Mouse (Mus musculus): ENCODE measurements around the gene Gm27021.

The Gm27021 gene

DNA sequence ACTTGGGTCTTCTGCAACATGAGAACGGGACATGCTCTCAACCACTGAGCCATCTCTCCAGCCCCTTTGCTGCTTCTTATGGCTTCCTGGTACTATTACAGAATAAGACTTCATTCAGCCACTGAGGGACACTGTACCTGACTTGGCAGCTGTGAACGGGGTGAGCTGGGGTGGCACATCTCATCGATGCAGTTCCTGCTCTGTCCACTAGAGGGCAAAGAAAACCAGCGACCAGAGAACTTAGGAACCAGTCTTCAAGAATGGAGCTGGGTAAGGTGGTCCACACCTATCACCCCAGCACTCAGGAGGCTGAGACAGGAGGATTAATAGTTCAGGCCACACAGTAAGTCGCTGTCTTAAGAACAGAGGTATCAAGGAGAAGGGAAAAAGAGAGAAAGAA is 71.9 kb downstream of the Gm27021 start:
- no peak for DNase-seq

DNA sequence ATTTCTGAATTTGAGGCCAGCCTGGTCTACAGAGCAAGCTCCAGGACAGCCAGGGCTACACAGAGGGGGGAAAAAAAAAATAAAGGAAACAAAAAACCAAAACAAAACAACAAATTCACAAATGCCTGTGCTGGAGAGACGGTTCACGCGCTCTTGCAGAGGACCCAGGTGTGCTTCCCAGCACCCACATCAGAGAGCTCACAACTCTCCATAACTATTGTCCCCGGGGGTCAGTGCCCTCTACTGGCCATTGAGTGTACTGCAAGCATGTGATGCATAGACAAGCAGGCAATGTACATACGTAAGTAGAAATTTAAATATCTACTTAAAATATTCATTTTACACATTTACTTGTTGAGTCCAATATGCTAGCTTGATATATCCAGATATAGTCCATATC is 73.3 kb downstream of the Gm27021 start:
- DNase-seq: no peak

DNA sequence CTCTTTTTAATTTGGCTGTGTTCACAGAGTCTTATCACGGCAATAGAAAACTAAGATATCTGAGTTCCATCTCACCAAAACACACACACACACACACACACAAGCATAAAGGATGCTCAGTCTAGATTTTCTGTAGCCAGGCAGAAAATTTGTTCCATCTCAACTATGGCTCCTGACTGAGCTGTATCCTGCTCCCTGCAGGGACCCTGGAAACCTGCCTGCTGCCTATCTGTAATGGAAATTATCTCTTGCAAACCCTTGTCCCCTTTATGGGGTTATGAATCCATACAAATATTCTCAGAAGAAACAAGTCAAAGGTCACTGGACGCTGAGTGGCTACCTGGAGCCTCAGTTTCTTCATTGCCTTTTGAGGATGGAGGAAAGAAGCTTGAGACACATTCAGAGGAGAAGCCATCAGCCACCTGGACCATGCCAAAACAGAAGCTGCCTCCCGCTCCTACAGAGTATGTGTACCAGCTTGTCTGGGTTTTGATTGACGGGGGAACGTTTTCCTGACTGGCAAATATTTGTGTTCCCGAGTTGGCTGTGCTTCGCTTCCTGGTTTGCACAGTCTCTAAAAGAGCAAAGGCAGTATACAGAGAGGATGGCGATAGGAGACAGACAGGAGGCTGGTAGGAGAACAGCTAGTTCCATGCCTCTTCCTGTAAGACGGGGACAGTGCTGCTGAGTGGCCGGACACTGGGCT is 76.1 kb downstream of the Gm27021 start:
- DNase-seq: no peak

DNA sequence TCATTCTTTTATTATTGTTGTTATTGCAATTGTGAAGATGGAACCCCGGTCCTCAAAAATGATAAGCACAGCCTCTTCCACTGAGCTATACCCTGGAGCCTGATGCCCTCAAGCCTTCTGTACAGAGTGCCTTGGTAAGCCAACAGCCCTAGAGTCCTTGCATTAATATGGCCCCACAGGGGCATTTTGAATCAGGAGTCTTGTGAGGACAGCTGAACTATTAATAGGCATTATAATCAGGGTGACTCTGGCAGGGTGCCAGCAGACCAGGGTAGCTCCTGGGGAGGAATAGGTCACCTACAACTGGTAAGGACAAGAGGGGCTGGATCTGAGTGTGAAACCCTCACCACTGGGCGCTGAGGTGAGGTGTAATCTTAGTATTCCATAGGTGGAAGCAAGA is 78.0 kb downstream of the Gm27021 start:
- DNase-seq: peak; percentile 97

DNA sequence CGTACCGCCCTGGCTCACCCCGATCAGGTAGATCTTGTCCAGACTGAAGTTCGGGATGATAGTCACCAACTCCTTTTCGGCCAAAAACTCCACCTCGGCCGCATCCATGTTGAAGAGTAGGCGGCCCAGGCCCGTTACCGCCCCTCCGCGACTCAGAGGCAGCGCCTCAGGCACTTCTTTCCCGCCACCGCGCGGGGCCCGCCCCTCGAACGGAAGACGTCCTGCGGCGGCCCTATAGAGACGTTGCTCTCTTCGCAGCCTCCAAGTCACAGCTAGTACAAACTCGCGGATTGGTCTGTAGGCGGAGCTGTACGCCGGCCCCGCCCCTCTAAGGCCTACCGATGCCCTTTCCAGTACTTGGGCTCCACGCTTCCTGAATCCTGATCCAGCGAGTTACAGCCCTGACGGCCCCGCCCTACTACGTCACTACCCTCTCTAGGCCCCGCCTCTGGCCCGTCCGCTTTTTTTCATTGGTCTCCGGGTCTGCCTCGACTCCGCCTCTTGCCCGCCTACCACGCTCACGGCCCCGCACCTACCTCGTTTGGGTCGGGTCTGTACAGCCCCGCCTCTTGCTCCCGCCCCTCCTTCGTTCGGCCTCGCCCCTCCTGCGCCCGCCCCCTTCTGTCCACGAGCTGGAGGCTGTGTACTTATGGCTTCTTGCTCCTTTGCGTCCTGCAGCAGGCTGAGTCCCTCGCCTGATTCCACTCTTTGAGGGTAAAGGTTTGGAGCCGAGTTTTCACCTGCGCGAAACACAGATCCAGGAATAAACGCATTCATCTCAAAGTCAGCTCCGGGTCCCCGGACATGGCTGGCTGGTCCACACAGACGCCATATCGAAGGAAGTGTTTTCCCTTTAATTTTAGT is 78.7 kb downstream of the Gm27021 start, which contains the start of gene Gins2:
Gins2 (minus strand) TSS at position 397 of the 864 bp plus-strand sequence.
- DNase-seq: peak; percentile 100

DNA sequence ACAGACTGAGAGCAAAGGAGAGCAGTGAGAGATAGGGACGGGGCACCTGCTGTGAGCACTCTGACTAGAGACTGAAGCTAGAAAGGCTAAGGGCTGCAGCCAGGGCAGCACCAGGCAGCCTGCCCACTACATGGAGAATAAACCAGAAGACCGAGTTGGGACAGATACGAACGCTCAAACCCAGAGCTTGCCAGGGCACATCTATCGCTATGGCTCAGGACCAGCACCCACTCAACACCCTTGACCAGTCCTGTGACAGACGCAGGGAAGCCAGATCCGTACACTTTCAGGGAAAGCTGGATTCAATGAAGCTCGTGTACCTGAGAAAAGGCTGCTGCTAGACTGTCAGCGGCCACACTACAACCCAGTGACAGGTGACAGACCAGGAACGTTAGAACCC is 82.4 kb downstream of the Gm27021 start:
- peak; percentile 94 for DNase-seq

DNA sequence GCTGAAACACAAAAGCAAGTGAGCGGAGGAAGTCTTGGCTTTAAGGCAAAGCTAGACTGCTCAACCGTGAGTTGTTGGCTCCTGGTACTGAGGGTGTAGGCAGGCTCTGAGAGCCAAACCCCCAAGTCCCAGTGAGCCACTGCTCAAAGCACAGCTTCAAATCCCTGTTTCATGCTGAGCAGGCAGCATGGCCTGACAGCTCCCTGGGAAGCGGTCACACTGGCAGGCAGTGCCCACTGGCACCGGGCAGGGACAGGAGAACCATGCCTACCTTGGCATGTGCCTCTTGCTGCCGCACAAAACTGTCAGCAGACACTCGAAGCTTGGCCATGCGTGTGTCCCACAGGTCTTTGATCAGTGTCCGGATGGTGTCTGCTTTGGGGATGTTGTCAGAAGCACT is 86.1 kb downstream of the Gm27021 start:
- DNase-seq: peak; percentile 98

DNA sequence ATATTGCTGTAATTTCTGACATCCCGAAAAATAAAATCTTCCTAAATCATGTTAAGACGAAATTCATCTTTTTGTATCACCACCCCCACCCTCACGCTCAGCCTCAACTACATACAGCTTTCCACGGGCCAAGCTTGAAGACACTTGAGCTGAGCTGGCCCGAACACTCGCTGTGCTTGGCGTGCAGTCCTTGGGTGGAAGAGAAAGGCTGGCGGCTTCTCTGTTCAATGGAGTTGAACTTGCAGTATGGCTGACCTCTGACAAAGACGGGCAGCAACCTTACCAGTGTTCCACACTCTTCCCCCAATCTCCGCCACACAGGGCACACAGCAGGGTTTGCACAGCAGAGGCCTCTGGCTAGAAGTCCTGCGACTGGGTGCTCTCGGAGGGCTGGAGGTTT is 86.5 kb downstream of the Gm27021 start:
- DNase-seq: no peak

DNA sequence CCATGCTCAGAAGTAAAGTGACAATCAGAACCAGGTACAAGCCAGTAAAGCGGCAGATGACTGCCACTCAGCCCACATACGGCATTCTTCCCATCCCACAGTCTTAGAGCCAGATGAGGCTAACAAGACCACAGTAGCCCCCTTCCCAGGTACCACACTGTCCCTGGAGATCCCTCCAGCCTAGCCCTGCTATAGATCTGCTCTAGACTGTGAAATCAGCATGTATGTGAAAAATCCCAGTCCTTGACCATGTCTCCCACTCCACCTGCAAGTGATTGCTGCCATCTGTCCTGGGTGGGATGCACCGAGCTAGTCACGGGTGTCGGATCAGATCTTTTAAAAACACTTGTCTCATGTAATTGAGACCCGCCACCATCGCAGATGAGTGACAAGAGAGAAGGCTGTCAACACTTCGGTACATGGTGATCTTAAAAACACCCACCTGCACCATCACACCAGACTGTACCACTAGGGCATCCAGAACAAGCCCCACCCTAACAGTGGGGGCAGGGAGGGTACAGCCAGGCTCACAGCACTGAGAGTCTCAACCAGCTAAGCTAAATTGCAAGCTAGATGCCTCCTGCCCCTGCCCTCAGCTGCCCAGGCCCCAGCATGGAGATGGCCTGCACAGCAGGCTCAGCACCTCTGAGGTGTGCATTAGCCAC is 87.4 kb downstream of the Gm27021 start:
- no peak for DNase-seq

DNA sequence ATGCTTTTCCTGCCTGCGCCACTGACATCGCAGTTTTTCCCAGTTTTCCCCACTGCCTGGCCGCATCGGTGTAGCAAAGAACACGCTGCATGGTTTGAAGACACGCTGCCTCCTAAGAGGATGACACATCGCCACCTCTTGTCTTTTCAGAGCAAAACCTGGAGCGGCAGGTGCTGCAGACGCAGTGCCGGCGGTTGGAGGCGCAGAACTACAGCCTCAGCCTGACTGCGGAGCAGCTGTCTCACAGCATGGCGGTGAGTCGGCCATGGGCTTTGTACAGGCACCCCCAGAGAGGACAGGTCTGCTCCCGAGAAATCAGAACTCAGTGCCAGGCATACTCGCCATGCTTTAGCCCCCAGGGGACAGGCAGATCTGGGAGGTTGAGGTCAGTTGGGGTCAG is 90.1 kb downstream of the Gm27021 start:
- no peak for DNase-seq

DNA sequence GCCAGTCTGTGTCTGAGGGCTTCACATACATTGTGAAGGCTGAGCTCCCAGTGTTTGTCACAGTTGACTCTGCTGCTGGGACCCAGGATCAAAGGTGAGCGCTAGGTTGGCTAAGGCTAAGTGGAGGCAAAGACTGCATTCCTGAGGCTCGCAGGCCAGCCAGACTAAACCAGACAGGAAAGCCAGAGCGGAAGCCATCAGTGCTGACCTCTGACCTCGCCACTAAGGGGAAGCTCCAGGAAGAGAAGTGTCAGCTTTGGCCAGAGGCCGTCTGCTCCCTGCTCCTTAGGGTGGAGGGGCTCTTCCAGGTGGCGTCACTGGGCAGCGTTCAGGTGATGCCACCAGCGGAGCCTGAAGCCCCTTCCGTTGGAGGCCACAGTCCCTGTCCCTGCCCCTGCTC is 92.1 kb downstream of the Gm27021 start:
- DNase-seq: no peak

DNA sequence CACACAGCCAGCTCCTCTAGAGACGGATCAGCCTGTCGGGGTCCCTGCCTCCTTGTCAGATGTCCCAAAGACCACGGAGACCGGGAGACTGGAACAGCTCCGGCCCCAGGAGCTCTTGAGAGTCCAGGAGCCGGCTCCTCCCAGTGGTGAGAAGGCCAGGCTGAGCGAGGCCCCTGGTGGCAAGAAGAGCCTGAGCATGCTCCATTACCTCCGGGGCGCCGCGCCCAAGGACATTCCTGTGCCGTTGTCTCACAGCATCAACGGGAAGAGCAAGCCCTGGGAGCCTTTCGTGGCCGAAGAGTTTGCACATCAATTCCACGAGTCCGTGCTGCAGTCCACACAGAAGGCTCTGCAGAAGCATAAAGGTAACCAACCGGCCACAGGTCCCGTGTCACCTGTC is 92.9 kb downstream of the Gm27021 start:
- DNase-seq: no peak

DNA sequence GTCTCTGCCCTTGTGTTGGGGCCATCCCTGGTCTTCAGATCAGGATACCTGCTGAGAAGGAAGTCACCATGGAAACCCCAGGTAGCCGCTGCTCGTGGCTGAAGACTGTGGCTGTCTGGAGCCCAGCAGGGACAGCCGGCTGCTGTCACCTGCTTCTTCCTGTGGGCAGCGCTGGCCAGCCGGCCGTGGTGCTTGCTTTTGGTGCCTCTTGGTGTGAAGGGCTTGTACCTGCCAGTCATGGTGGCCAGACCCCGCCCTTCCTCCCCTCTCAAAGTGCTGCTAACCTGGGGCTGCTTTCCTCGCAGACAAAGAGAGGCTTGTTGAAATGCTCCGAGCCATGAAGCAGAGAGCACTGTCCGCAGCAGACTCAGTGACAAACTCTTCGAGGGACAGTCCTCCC is 94.0 kb downstream of the Gm27021 start:
- DNase-seq: no peak

DNA sequence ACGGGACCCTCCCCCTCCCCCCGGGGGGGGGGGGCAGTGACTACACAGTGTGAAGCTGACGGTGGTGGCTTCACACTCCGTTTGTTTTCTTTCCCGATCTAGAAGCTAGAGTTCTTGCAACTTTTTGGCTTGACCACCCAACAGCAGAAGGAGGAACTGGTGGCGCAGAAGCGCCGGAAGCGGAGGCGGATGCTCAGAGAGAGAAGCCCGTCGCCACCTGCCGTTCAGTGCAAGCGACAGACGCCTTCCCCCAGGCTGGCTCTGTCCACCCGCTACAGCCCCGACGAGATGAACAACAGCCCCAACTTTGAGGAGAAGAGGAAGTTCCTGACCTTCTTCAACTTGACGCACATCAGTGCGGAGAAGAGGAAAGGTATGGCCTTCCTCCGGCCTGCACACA is 95.3 kb downstream of the Gm27021 start:
- DNase-seq: peak; percentile 94

DNA sequence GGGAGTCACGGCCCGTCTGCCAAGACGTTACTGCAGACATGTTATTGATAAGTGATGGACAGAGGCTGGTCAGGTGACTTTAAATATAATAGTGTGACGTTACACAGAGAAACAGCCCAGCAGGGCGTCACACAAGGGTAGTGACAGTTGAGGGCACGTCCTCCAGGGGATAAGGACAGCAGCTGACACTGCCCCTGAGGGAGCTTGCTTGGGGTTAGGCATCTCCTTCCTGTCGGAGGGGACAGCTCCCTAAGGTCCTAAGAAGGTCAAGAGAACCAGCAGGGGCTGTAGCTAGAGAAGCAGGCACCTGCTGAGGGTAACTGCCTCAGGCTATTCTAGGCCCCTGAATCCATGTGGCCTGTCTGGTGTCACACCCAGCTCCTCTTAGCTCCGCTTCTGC is 96.3 kb downstream of the Gm27021 start:
- no peak for DNase-seq

DNA sequence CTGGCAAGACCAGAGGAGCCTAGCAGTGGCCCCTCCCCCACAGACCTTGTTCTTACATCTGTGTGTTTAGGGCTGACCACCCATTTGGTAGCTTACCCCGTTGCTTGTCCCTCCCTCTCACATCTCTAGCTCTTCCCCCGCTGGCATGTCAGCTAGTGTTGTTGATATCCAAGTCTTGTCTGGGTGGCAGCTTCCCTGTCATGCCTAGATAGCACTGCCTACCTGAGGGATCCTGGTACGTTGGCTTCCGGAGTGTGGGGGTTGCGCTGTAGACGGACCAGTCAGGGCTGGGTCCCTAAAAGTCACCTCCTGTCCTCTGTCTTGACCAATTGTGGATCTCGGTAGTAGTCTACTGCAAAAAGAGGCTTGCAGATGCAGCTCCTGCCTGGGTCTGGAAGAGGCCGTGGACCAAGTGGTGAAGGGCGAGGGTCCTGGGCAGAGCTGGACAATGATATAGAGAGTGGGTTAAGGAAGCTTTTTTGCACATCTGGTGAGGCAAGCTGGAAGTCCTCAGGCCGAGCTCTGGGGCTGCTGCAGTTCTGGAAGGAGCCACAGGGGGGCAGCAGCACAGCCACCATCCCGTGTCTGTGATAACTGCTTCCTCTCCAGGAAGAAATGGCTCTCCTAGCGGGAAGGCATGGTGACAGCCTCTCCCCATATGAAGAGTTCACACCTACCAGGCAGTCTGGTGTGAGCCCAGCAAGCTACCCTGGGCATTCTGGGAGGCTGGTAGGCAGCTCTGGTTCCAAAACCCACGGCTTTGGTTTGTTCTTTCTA is 97.8 kb downstream of the Gm27021 start:
- DNase-seq: peak; percentile 94

DNA sequence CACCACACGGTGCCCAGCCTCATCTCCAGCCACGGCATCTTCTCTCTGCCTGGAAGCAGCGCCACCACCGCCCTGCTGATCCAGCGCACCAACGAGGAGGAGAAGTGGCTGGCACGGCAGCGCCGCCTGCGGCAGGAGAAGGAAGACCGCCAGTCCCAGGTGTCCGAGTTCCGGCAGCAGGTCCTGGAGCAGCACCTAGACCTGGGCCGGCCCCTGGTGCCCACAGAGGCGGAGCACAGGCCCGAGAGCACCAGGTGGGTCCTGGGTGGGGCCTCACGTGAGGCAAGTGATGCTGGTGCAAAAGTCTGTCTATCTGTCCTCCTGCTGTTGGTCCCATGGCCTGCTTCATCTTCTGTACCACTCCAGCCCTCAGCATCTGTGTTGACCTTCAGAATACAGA is 98.8 kb downstream of the Gm27021 start:
- DNase-seq: peak; percentile 91

DNA sequence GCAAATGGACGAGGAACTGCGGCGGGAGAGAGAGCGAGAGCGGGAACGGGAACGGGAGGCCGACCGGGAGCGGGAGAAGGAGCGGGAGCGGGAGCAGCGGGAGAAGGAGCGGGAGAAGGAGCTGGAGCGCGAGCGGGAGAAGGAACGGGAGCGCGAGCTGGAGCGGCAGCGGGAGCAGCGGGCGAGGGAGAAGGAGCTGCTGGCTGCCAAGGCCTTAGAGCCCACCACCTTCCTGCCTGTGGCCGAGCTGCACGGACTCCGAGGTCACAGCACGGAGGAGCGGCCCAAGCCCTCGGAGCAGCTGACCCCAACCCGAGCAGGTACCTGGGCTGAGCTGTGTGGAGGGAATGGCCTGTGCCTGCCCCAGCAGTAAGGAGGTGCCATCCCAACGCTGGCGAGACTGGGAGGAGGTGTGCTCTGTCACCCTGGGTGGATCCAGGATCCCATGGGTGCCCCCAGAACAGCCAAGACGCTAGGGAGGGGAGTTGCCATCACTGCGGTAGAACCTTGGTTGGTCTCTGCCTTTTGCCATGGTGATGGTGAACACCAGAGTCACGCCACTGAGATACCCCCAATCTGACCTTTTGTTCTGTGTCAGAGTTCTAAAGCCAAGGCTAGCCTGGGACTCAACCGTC is 99.6 kb downstream of the Gm27021 start:
- DNase-seq: peak; percentile 92

DNA sequence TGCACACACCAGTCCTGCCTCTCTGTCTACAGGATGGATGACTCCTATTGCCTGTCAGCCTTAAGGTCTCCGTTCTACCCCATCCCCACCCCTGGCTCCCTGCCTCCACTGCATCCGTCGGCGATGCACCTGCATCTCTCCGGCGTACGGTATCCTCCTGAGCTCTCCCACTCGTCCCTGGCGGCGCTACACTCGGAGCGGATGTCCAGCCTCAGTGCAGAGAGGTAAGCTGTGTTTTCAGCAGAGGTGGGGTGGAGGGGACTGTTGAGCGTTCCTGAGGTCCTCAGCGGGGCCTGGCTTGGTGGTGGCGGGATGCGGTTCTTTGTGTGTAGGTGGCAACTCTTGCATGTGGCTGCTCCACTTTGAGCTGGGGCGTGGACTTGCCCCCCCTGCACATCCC is 100.1 kb downstream of the Gm27021 start:
- peak; percentile 91 for DNase-seq

DNA sequence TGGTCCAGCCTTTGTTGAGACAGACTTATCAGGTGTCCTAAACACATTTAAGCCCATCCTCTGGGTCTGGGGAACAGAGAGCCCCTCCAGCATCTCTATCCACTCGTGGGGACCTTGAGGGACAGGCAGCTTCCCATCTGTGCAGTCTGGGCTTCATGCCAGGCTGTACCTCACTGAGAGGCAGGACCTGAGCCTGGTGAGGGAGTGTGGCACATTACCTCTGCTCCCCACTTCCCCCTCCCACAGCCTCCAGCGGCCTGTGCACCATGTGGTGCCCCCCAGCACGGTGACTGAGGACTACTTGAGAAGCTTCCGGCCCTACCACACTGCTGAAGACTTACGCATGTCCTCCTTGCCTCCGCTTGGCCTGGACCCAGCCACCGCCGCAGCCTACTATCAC is 101.2 kb downstream of the Gm27021 start:
- no peak for DNase-seq

DNA sequence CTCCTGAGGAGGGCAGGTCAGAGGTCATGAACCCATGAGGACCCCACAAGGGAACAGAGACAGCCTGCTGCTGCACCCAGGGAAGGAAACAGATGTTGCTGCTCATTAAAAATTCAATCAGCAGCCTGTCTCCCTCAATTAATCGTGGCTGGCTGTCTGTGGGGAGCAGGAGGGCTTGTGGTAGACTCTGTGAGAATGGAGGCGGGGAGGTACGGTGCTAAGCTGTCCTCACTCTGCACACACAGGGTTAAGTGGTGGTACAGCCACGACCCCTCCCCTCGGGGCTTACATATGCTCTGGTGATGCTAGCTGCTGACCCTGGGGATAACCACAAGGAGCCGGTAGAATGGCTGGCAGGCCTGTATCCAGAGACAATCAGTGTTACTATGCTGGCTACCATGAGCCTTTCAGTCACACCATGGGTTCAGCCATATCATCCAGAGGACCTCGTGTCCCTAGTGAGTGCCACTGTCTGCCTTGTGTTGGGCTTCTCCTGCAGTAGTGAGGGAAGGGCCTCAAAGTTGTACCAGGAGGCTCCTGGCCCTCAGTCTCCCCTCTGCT is 102.6 kb downstream of the Gm27021 start:
- DNase-seq: peak; percentile 93
